Mouse (Mus musculus) kidney, postnatal 0 days (tissue): ENCODE measurements around the gene Tpsab1. TPM values are rescaled to one million over a fixed set of nuclear protein-coding genes. Genes with fewer than 3 reads are reported as not detected.

Experiments
- ATAC-seq: fragments of 200-750 bp; cut with Nextera tagmentation; replicated peaks from 2 replicates; pipeline ENCODE4 v1.8.0; 2017; ENCODE audit warnings: low read depth, moderate number of reproducible peaks, moderate TSS enrichment, moderate library complexity; ENCODE audit not compliant: low FRiP score
- DNase-seq: peaks from one replicate; pipeline ENCODE4 v3.0.0-alpha.2; 2016; ENCODE audit warnings: low spot score
- H3K27ac ChIP-seq: fragments of 300-500 bp; sonication (generic); 2 replicates; pipeline ENCODE4 v1.5.1; 2014; ENCODE audit warnings: mild to moderate bottlenecking
- H3K27me3 ChIP-seq: fragments of 300-500 bp; sonication (generic); 2 replicates; pipeline ENCODE4 v1.6.1; 2014; ENCODE audit warnings: low read length, mixed read lengths; ENCODE audit not compliant: insufficient read depth
- H3K36me3 ChIP-seq: fragments of 300-500 bp; sonication (generic); 2 replicates; pipeline ENCODE4 v1.6.1; 2014; ENCODE audit warnings: low read length, mixed read lengths; ENCODE audit not compliant: insufficient read depth
- H3K4me1 ChIP-seq: fragments of 300-500 bp; sonication (generic); replicated peaks from 2 replicates; pipeline ENCODE4 v1.6.1; 2014; ENCODE audit warnings: antibody characterized with exemption, low read length, mixed read lengths; ENCODE audit not compliant: insufficient read depth
- H3K4me2 ChIP-seq: fragments of 300-500 bp; sonication (generic); 2 replicates; pipeline ENCODE4 v1.6.1; 2014; ENCODE audit warnings: mild to moderate bottlenecking, low read length, moderate library complexity, mixed read lengths
- H3K4me3 ChIP-seq: fragments of 300-500 bp; sonication (generic); replicated peaks from 2 replicates; pipeline ENCODE4 v1.5.1; 2014; ENCODE audit warnings: low read depth, low read length
- H3K9ac ChIP-seq: fragments of 300-500 bp; sonication (generic); 2 replicates; pipeline ENCODE4 v1.6.1; 2014; ENCODE audit warnings: low read depth, low read length
- H3K9me3 ChIP-seq: fragments of 300-500 bp; sonication (generic); replicated peaks from 2 replicates; pipeline ENCODE4 v1.6.1; 2016; ENCODE audit warnings: low read length, inconsistent platforms, mixed read lengths
- CTCF ChIP-seq: IDR thresholded peaks from 2 replicates; pipeline ENCODE4 v1.5.1; 2016; ENCODE audit warnings: antibody characterized with exemption, low read depth, mild to moderate bottlenecking, moderate library complexity
- WGBS: fragments of 180-500 bp; shearing (Covaris S2); extraction: QIAGEN DNeasy Blood & Tissue Kit; methylation state at CpG from one replicate; pipeline ENCODE4 v1.1.7; 2014; 5-methylcytosine and 5-hydroxymethylcytosine counted together
- polyA plus RNA-seq: library from polyadenylated mRNA; unstranded; fragments of >200 nt; fragmentation: Nextera tagmentation; extraction: Ambion mirVana; gene quantifications from 2 replicates; pipeline ENCODE4 v1.2.1, GENCODE M21; 2015

Tpsab1 gene
- 0.19 and 0.55 TPM in 2 replicates for polyA plus RNA-seq

- H3K9ac ChIP-seq: no peak within 1 kb of the TSS
- ATAC-seq (no peak), DNase-seq (no peak)
- no peaks in the 10 kb centered on the region for H3K36me3 ChIP-seq
- 74% methylated on average over 4 of the region's 4 CpGs for WGBS
- H3K27ac ChIP-seq: no peak within 1 kb of the TSS
- H3K4me3 ChIP-seq: no peak within 1 kb of the TSS
- no peak for TF ChIP-seq CTCF
- H3K27me3 ChIP-seq: no peaks in the 10 kb centered on the region
- H3K4me2 ChIP-seq: no peak within 1 kb of the TSS
- no peaks in the 10 kb centered on the region for H3K9me3 ChIP-seq
- H3K4me1 ChIP-seq: no peaks in the 10 kb centered on the region
Observed at GRCm38 (mm10) chr17:25345462-25345861, at the start of gene Tpsab1. Tpsab1 (minus strand) TSS chr17:25345562.

GRCm38 (mm10) chr17:25394526-25394925 is 49.2 kb upstream of the Tpsab1 start:
- Histone ChIP-seq H3K4me3 (no peak overlapping the region), H3K27ac (no peak overlapping the region), H3K36me3 (no peaks in the 10 kb centered on the region), H3K9me3 (no peaks in the 10 kb centered on the region), H3K4me1 (no peaks in the 10 kb centered on the region), H3K4me2 (no peak overlapping the region), H3K9ac (no peak overlapping the region), H3K27me3 (no peaks in the 10 kb centered on the region)
- 82% methylated on average over 4 of the region's 4 CpGs for WGBS
- TF ChIP-seq CTCF: no peak
- ATAC-seq: no peak
- DNase-seq: no peak

- Histone ChIP-seq H3K9me3 (no peaks in the 10 kb centered on the region), H3K36me3 (no peaks in the 10 kb centered on the region), H3K9ac (no peak overlapping the region), H3K27ac (no peak overlapping the region), H3K4me1 (no peaks in the 10 kb centered on the region), H3K4me3 (no peak overlapping the region), H3K4me2 (no peak overlapping the region), H3K27me3 (no peaks in the 10 kb centered on the region)
- peak; percentile 66 for TF ChIP-seq CTCF
- ATAC-seq (no peak), DNase-seq (peak; percentile 90)
- WGBS: 21% methylated on average over 9 of the region's 9 CpGs
Observed at GRCm38 (mm10) chr17:25374011-25374410, 28.6 kb upstream of the Tpsab1 start.

- DNase-seq: no peak
- ATAC-seq: no peak
- Histone ChIP-seq H3K9ac (no peak overlapping the region), H3K36me3 (no peaks in the 10 kb centered on the region), H3K27ac (no peak overlapping the region), H3K9me3 (no peaks in the 10 kb centered on the region), H3K27me3 (no peaks in the 10 kb centered on the region), H3K4me3 (no peak overlapping the region), H3K4me1 (no peaks in the 10 kb centered on the region), H3K4me2 (no peak overlapping the region)
- 61% methylated on average over 8 of the region's 8 CpGs for WGBS
- no peak for TF ChIP-seq CTCF
Observed at GRCm38 (mm10) chr17:25372491-25372890, 27.1 kb upstream of the Tpsab1 start.

GRCm38 (mm10) chr17:25368973-25369372 is 23.6 kb upstream of the Tpsab1 start, which contains the start of gene Tpsg1:
Tpsg1 (plus strand) TSS chr17:25369273.
- Histone ChIP-seq H3K4me2 (no peak within 1 kb of the TSS), H3K4me1 (no peaks in the 10 kb centered on the region), H3K36me3 (no peaks in the 10 kb centered on the region), H3K9me3 (no peaks in the 10 kb centered on the region), H3K27me3 (no peaks in the 10 kb centered on the region), H3K4me3 (no peak within 1 kb of the TSS), H3K9ac (no peak within 1 kb of the TSS), H3K27ac (no peak within 1 kb of the TSS)
- WGBS: 76% methylated on average over 3 of the region's 3 CpGs
- TF ChIP-seq CTCF: no peak
- ATAC-seq (no peak), DNase-seq (no peak)

DNA sequence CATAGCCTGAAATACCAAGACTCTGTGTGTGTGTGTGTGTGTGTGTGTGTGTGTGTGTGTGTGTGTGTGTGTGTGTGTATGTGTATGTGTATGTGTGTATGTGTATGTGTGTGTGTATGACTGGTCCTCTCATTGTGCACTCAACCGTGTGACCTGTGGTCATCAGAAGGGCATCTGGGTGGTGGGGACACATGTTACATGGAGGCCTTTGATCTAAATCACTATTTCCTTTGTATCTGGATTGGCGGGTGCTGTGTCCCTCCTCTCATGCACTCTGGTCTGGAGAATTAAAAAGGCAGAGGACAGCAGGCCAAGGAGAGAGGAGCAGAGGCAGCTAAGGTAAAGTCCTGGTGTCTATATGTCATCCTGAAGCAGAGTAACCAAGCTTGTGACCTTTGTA is 20.6 kb upstream of the Tpsab1 start, which contains the start of gene Tpsb2:
Gene Tpsb2 (plus strand): TSS at position 301 of the 400 bp plus-strand sequence.
- Histone ChIP-seq H3K27me3 (no peaks in the 10 kb centered on the region), H3K9me3 (no peaks in the 10 kb centered on the region), H3K4me3 (no peak within 1 kb of the TSS), H3K4me1 (no peaks in the 10 kb centered on the region), H3K36me3 (no peaks in the 10 kb centered on the region), H3K4me2 (no peak within 1 kb of the TSS), H3K9ac (no peak within 1 kb of the TSS), H3K27ac (no peak within 1 kb of the TSS)
- WGBS: 69% methylated on average over 2 of the region's 2 CpGs
- no peak for ATAC-seq
- no peak for TF ChIP-seq CTCF
- DNase-seq: no peak

GRCm38 (mm10) chr17:25363726-25364125 is 18.4 kb upstream of the Tpsab1 start:
- WGBS: 0% methylated on average over 1 of the region's 1 CpGs
- DNase-seq: peak; percentile 54
- Histone ChIP-seq H3K4me2 (no peak overlapping the region), H3K4me1 (no peaks in the 10 kb centered on the region), H3K27me3 (no peaks in the 10 kb centered on the region), H3K4me3 (no peak overlapping the region), H3K9me3 (no peaks in the 10 kb centered on the region), H3K36me3 (no peaks in the 10 kb centered on the region), H3K27ac (no peak overlapping the region), H3K9ac (no peak overlapping the region)
- no peak for ATAC-seq
- TF ChIP-seq CTCF: peak; percentile 82
